14 mouse cellular contexts compared by ENCODE assay signal in genomic region chr14:5880241-5880640, GRCm38 (mm10). TPM values are rescaled to one million over a fixed set of nuclear protein-coding genes. Genes with fewer than 3 reads are reported as not detected.
DNase-seq lines count a peak whose midpoint lies in the region; ATAC-seq and TF ChIP-seq lines count a peak whose summit lies in the region.
"Not testable (repeated sequence)": the region's sequence is repeated elsewhere in the genome, so short reads cannot be mapped to it uniquely, and the experiment has no call there.
"Had no signal": no experiment of that assay in that cellular context is flagged by ENCODE, and none has a peak within 500 bp of the region (broad histone marks: within the 10 kb centered on the region; RNA-seq: fewer than 3 reads in every experiment).

Gm8237 (minus strand) TSS chr14:5880382.

- TF ChIP-seq CTCF in brain, embryonic 14.5 days (IDR thresholded peaks at IDR 0.05; ENCODE audit: borderline replicate concordance, extremely low read depth, insufficient read depth, insufficient read length); lung, embryonic 14.5 days (IDR thresholded peaks at IDR 0.05; ENCODE audit: low read depth): not testable (repeated sequence)

- H3K36me3 ChIP-seq in embryonic facial prominence, embryonic 14.5 days (ENCODE audit: control insufficient read depth, insufficient read depth, low read length); heart, embryonic 12.5 days; intestine, embryonic 14.5 days (ENCODE audit: control insufficient read depth, insufficient read depth, low read length); lung, embryonic 14.5 days (ENCODE audit: insufficient read depth); neural tube, embryonic 12.5 days: not testable (repeated sequence)

- H3K27me3 ChIP-seq in embryonic facial prominence, embryonic 14.5 days (replicated peaks; ENCODE audit: control insufficient read depth, insufficient read depth, low read length); heart, embryonic 12.5 days (replicated peaks); intestine, embryonic 14.5 days (replicated peaks; ENCODE audit: control insufficient read depth, insufficient read depth, low read length); lung, embryonic 14.5 days (ENCODE audit: insufficient read depth, low read length); neural tube, embryonic 12.5 days (replicated peaks): not testable (repeated sequence)

- not testable (repeated sequence) for H3K27ac ChIP-seq in embryonic facial prominence, embryonic 14.5 days (replicated peaks; ENCODE audit: low read depth, low read length); heart, embryonic 12.5 days (ENCODE audit: poor library complexity, severe bottlenecking); intestine, embryonic 14.5 days (ENCODE audit: low read depth); lung, embryonic 14.5 days (ENCODE audit: low read depth); neural tube, embryonic 12.5 days

- 1% methylated on average over 6 of the region's 22 CpGs for WGBS in embryonic facial prominence, embryonic 14.5 days
- WGBS in heart, embryonic 12.5 days: 2% methylated on average over 9 of the region's 22 CpGs
- WGBS in intestine, embryonic 14.5 days: 2% methylated on average over 9 of the region's 22 CpGs
- 5% methylated on average over 22 of the region's 22 CpGs for WGBS in lung, embryonic 14.5 days
- 2% methylated on average over 19 of the region's 22 CpGs for WGBS in neural tube, embryonic 12.5 days

- H3K9ac ChIP-seq in embryonic facial prominence, embryonic 14.5 days (ENCODE audit: low read depth, low read length); intestine, embryonic 14.5 days (ENCODE audit: low read length); lung, embryonic 14.5 days: not testable (repeated sequence)
- H3K9ac ChIP-seq in heart, embryonic 12.5 days: peak within 1 kb of the TSS; percentile 48; the same call in 1 of the 2 replicates
- H3K9ac ChIP-seq in neural tube, embryonic 12.5 days: peak within 1 kb of the TSS; percentile 57

- TF ChIP-seq POLR2A in brain, embryonic 14.5 days (IDR thresholded peaks at IDR 0.05; ENCODE audit: borderline replicate concordance, extremely low read depth, insufficient read depth, insufficient read length, poor library complexity, severe bottlenecking): not testable (repeated sequence)

- intact Hi-C loops in left cerebral cortex, postnatal 4 days (cut with DNase I): not testable (repeated sequence)

- not testable (repeated sequence) for ATAC-seq in embryonic facial prominence, embryonic 14.5 days (ENCODE audit: low read depth); heart, embryonic 12.5 days (ENCODE audit: insufficient number of reproducible peaks, low FRiP score); intestine, embryonic 14.5 days (replicated peaks; ENCODE audit: low FRiP score, low TSS enrichment, low read depth); lung, embryonic 14.5 days (ENCODE audit: insufficient read depth); neural tube, embryonic 12.5 days (ENCODE audit: low FRiP score, low read depth)

- H3K4me1 ChIP-seq in embryonic facial prominence, embryonic 14.5 days (ENCODE audit: control insufficient read depth, insufficient read depth, low read length); heart, embryonic 12.5 days (replicated peaks); intestine, embryonic 14.5 days (replicated peaks; ENCODE audit: control insufficient read depth, insufficient read depth, low read length); lung, embryonic 14.5 days (ENCODE audit: insufficient read depth); neural tube, embryonic 12.5 days: not testable (repeated sequence)

- H3K4me3 ChIP-seq in embryonic facial prominence, embryonic 14.5 days (ENCODE audit: low read depth, low read length): peak within 1 kb of the TSS; percentile 32
- peak within 1 kb of the TSS; percentile 48 for H3K4me3 ChIP-seq in heart, embryonic 12.5 days
- peak within 1 kb of the TSS; percentile 26 for H3K4me3 ChIP-seq in intestine, embryonic 14.5 days (ENCODE audit: low read depth, low read length)
- H3K4me3 ChIP-seq in lung, embryonic 14.5 days (ENCODE audit: low read depth, low read length): peak within 1 kb of the TSS; percentile 29
- peak within 1 kb of the TSS; percentile 45 for H3K4me3 ChIP-seq in neural tube, embryonic 12.5 days

- H3K9me3 ChIP-seq in embryonic facial prominence, embryonic 14.5 days (ENCODE audit: control insufficient read depth, low read length); heart, embryonic 12.5 days (replicated peaks); intestine, embryonic 14.5 days (ENCODE audit: control insufficient read depth, low read length); lung, embryonic 14.5 days (ENCODE audit: low read depth, low read length); neural tube, embryonic 12.5 days: not testable (repeated sequence)

- peak within 1 kb of the TSS; percentile 61 for H3K4me2 ChIP-seq in embryonic facial prominence, embryonic 14.5 days (ENCODE audit: low read depth, low read length)
- H3K4me2 ChIP-seq in heart, embryonic 12.5 days: peak within 1 kb of the TSS; percentile 82
- peak within 1 kb of the TSS; percentile 48 for H3K4me2 ChIP-seq in intestine, embryonic 14.5 days (ENCODE audit: low read length)
- H3K4me2 ChIP-seq in lung, embryonic 14.5 days: peak within 1 kb of the TSS; percentile 57
- H3K4me2 ChIP-seq in neural tube, embryonic 12.5 days (replicated peaks): peak within 1 kb of the TSS; percentile 71

- DNase-seq in brain, embryonic 14.5 days (ENCODE audit: low read depth): peak; percentile 15
- DNase-seq in embryonic facial prominence, embryonic 14.5 days (ENCODE audit: low spot score): not testable (repeated sequence)
- peak; percentile 53 for DNase-seq in intestine, embryonic 14.5 days (ENCODE audit: low spot score)
- peak; percentile 2 for DNase-seq in left cerebral cortex, postnatal 4 days
- peak; percentile 0 for DNase-seq in lung, embryonic 14.5 days
- peak; percentile 35 for DNase-seq in testis, postnatal 10 days (ENCODE audit: low spot score)

RNA-seq across cellular contexts. Expression of gene Gm8237, which starts in this region (rescaled TPM):
- polyA plus RNA-seq in brain, embryonic 14.5 days (2012; rRNA removed): 0.74 and 1.2 TPM in 2 replicates
- not detected in 2 replicates for polyA plus RNA-seq in embryonic facial prominence, embryonic 14.5 days (2014; fragmentation: Nextera tagmentation; extraction: Ambion mirVana)
- polyA plus RNA-seq in heart, embryonic 12.5 days (2016; fragmentation: Nextera tagmentation; extraction: Ambion mirVana): not detected in 2 replicates
- not detected in 2 replicates for polyA plus RNA-seq in intestine, embryonic 14.5 days (2014; fragmentation: Nextera tagmentation; extraction: Ambion mirVana)
- 1 to 10 TPM; 2.2 to 2.9 TPM for total RNA-seq in left cerebral cortex, postnatal 4 days (2021)
- polyA plus RNA-seq in lung, embryonic 14.5 days (2014; fragmentation: Nextera tagmentation; extraction: Ambion mirVana): 0.15 and 0.28 TPM in 2 replicates
- polyA plus RNA-seq in neural tube, embryonic 12.5 days (2016; fragmentation: Nextera tagmentation; extraction: Ambion mirVana): 0.10 and 0.47 TPM in 2 replicates
- total RNA-seq: gastrocnemius, postnatal 25 days; hematopoietic stem cell, adult 5-6 weeks; liver, adult 2 months; megakaryocyte-erythroid progenitor cell, adult 5-6 weeks had no signal
- polyA plus RNA-seq: C2C12; liver, adult 2 months; Patski had no signal

Comparison
In these comparisons a context has a peak if more than half of its experiments do, and no peak if none do; other contexts are left out.
1. Peak in DNase-seq, H3K4me3 ChIP-seq and H3K4me2 ChIP-seq in intestine, embryonic 14.5 days; RNA of the gene not detected or under 1 TPM.
2. Peak in DNase-seq, H3K4me3 ChIP-seq and H3K4me2 ChIP-seq in lung, embryonic 14.5 days; RNA of the gene not detected or under 1 TPM.